22 mouse cellular contexts compared by ENCODE assay signal in the genomic region with DNA sequence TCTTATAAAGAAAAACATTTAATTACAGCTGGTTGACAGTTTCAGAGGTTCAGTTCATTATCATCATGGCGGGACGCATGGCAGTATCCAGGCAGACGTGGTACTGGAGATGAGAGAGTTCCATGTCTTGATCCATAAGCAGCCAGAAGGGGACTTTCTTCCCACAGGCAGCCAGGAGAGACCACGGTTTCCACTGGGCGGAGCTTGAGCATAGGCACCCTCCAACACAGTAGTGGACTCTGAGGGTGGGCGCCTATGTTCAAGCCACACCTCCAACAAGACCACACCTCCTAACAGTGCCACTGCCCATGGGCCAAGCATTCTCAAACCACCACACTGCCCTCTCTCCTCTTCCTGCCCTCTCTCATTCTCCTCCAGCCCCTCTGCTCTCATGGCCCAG.
"Had no signal": no experiment of that assay in that cellular context is flagged by ENCODE, and none has a peak within 500 bp of the region (broad histone marks: within the 10 kb centered on the region; RNA-seq: fewer than 3 reads in every experiment).

No protein-coding gene starts in this region.

- DNase-seq: forebrain, postnatal 0 days; gastrocnemius, postnatal 14 days; gastrocnemius, postnatal 36 days; heart, adult 2 months; heart, postnatal 14 days; heart, postnatal 36 days; kidney, adult 11 months; kidney, adult 2 months; kidney, postnatal 36 days; layer of hippocampus, adult 9-11 months; layer of hippocampus, postnatal 36 days; liver; liver, embryonic 13.5 days had no signal

- H3K4me2 ChIP-seq: heart, embryonic 12.5 days; hindbrain, embryonic 13.5 days; hindbrain, embryonic 15.5 days; kidney, embryonic 15.5 days; liver, embryonic 11.5 days; liver, embryonic 13.5 days; liver, embryonic 15.5 days had no signal

- H3K36me3 ChIP-seq: heart, embryonic 12.5 days; hindbrain, embryonic 13.5 days; hindbrain, embryonic 15.5 days; kidney, embryonic 15.5 days; liver, embryonic 13.5 days; liver, embryonic 15.5 days had no signal

- H3K4me3 ChIP-seq: heart, adult 2 months; heart, embryonic 12.5 days; hindbrain, embryonic 13.5 days; hindbrain, embryonic 15.5 days; kidney, embryonic 15.5 days; liver, embryonic 13.5 days; liver, embryonic 15.5 days had no signal

- H3K9ac ChIP-seq: forebrain, postnatal 0 days; heart, embryonic 12.5 days; hindbrain, embryonic 13.5 days; hindbrain, embryonic 15.5 days; kidney, embryonic 15.5 days; liver, embryonic 13.5 days; liver, embryonic 15.5 days had no signal

- ATAC-seq: forebrain, postnatal 0 days; hindbrain, postnatal 0 days; intestine, embryonic 16.5 days had no signal

- H3K4me1 ChIP-seq: heart, embryonic 12.5 days had no signal

- H3K27ac ChIP-seq: heart, adult 2 months; hindbrain, embryonic 13.5 days; hindbrain, embryonic 15.5 days; hindbrain, postnatal 0 days; kidney, embryonic 15.5 days; kidney, postnatal 0 days; liver, embryonic 13.5 days; liver, embryonic 15.5 days had no signal

- H3K27me3 ChIP-seq: hindbrain, embryonic 15.5 days; kidney, embryonic 15.5 days; liver, embryonic 13.5 days; liver, embryonic 15.5 days had no signal

- H3K9me3 ChIP-seq: heart, embryonic 12.5 days; hindbrain, embryonic 13.5 days; hindbrain, embryonic 15.5 days; kidney, embryonic 15.5 days; liver, embryonic 13.5 days; liver, embryonic 15.5 days had no signal
